Mouse (Mus musculus) lung, embryonic 15.5 days (tissue): ENCODE results near the gene Man1a2. TPM values are rescaled to one million over a fixed set of nuclear protein-coding genes. Genes with fewer than 3 reads are reported as not detected.

Source experiments
- ATAC-seq: fragments of 200-750 bp; cut with Nextera tagmentation; 2 replicates; pipeline ENCODE4 v1.8.0; 2017; ENCODE audit warnings: moderate number of reproducible peaks, borderline replicate concordance; ENCODE audit not compliant: low FRiP score, low TSS enrichment; ENCODE audit errors: extremely low read depth
- H3K27ac ChIP-seq: fragments of 300-500 bp; sonication (generic); 2 replicates; pipeline ENCODE4 v1.5.1; 2015; ENCODE audit warnings: moderate library complexity, mild to moderate bottlenecking, inconsistent platforms
- H3K27me3 ChIP-seq: fragments of 300-500 bp; sonication (generic); 2 replicates; pipeline ENCODE4 v1.6.1; 2015; ENCODE audit warnings: inconsistent platforms
- H3K36me3 ChIP-seq: fragments of 300-500 bp; sonication (generic); 2 replicates; pipeline ENCODE4 v1.6.1; 2015; ENCODE audit warnings: inconsistent platforms
- H3K4me1 ChIP-seq: fragments of 300-500 bp; sonication (generic); 2 replicates; pipeline ENCODE4 v1.6.1; 2015; ENCODE audit warnings: inconsistent platforms
- H3K4me2 ChIP-seq: fragments of 300-500 bp; sonication (generic); 2 replicates; pipeline ENCODE4 v1.6.1; 2015; ENCODE audit warnings: inconsistent platforms, mild to moderate bottlenecking, moderate library complexity
- H3K4me3 ChIP-seq: fragments of 300-500 bp; sonication (generic); 2 replicates; pipeline ENCODE4 v1.5.1; 2015; ENCODE audit warnings: mild to moderate bottlenecking, inconsistent platforms
- H3K9ac ChIP-seq: fragments of 300-500 bp; sonication (generic); 2 replicates; pipeline ENCODE4 v1.6.1; 2015; ENCODE audit warnings: inconsistent platforms
- H3K9me3 ChIP-seq: fragments of 300-500 bp; sonication (generic); 2 replicates; pipeline ENCODE4 v1.6.1; 2016; ENCODE audit warnings: inconsistent platforms
- WGBS: fragments of 180-500 bp; shearing (Covaris S2); methylation state at CpG from one replicate; pipeline ENCODE4 v1.1.7; 2015; 5-methylcytosine and 5-hydroxymethylcytosine counted together
- polyA plus RNA-seq: library from polyadenylated mRNA; unstranded; fragments of >200 nt; fragmentation: Nextera tagmentation; extraction: Ambion mirVana; gene quantifications from 2 replicates; pipeline ENCODE4 v1.2.1, GENCODE M21; 2015

Man1a2 gene
- polyA plus RNA-seq, 1 experiment from 2014 or later, result 72.3 TPM

DNA sequence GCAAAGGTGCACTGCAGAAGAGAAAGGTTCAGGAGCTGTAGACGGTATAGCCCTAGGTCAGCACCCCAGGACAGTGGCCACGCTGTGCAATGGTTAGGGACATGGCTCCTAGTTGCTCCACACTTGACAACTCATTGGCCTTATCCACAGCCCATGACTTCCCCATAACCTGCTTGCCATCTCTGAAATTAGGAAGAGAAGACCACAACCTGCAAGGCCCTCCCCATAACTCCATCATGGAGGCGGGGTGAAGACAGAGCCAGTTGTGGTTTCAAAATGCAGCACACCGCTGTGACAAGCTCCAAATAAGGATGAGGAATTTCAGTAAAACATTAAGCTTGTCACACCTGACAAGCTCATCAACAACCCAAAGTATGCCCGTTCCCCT lies 169.6 kb downstream of the Man1a2 start:
- no peaks in the 10 kb centered on the region for H3K27me3 ChIP-seq
- no peak overlapping the region for H3K4me3 ChIP-seq
- ATAC-seq, result no peak; the same call in 1 of the 2 replicates
- H3K9me3 ChIP-seq, result no peaks in the 10 kb centered on the region
- H3K4me2 ChIP-seq, result no peak overlapping the region
- H3K36me3 ChIP-seq, result no peaks in the 10 kb centered on the region
- no peaks in the 10 kb centered on the region for H3K4me1 ChIP-seq
- 81% methylated on average over 5 of the region's 5 CpGs for WGBS
- no peak overlapping the region for H3K27ac ChIP-seq
- H3K9ac ChIP-seq, result no peak overlapping the region

- no peak overlapping the region for H3K4me2 ChIP-seq
- no peaks in the 10 kb centered on the region for H3K4me1 ChIP-seq
- no peak overlapping the region for H3K27ac ChIP-seq
- H3K36me3 ChIP-seq, result no peaks in the 10 kb centered on the region
- H3K27me3 ChIP-seq, result no peaks in the 10 kb centered on the region
- ATAC-seq, result no peak
- WGBS, result 72% methylated on average over 8 of the region's 8 CpGs
- H3K4me3 ChIP-seq, result no peak overlapping the region
- H3K9ac ChIP-seq, result no peak overlapping the region
- no peaks in the 10 kb centered on the region for H3K9me3 ChIP-seq
These were observed 170.1 kb downstream of the Man1a2 start for GRCm38 (mm10) chr3:100515093-100515753.

Other genes with a start within 250 kb of the Man1a2 start
- gene Tent5c, start 196.2 kb downstream of the Man1a2 start, polyA plus RNA-seq, result 12.4 and 12.8 TPM in 2 replicates
- gene Vtcn1, start 140.0 kb upstream of the Man1a2 start, polyA plus RNA-seq, result 0.19 and 0.50 TPM in 2 replicates
- gene Trim45, start 236.7 kb upstream of the Man1a2 start, polyA plus RNA-seq, result 4.8 and 5.5 TPM in 2 replicates